Mouse (Mus musculus): Measurements from ENCODE around the gene Cpm. TPM values are rescaled to one million over a fixed set of nuclear protein-coding genes. Genes with fewer than 3 reads are reported as not detected.

Gene Cpm
- polyA plus RNA-seq, 1 experiment from 2014 or later: 3.7 TPM

DNA sequence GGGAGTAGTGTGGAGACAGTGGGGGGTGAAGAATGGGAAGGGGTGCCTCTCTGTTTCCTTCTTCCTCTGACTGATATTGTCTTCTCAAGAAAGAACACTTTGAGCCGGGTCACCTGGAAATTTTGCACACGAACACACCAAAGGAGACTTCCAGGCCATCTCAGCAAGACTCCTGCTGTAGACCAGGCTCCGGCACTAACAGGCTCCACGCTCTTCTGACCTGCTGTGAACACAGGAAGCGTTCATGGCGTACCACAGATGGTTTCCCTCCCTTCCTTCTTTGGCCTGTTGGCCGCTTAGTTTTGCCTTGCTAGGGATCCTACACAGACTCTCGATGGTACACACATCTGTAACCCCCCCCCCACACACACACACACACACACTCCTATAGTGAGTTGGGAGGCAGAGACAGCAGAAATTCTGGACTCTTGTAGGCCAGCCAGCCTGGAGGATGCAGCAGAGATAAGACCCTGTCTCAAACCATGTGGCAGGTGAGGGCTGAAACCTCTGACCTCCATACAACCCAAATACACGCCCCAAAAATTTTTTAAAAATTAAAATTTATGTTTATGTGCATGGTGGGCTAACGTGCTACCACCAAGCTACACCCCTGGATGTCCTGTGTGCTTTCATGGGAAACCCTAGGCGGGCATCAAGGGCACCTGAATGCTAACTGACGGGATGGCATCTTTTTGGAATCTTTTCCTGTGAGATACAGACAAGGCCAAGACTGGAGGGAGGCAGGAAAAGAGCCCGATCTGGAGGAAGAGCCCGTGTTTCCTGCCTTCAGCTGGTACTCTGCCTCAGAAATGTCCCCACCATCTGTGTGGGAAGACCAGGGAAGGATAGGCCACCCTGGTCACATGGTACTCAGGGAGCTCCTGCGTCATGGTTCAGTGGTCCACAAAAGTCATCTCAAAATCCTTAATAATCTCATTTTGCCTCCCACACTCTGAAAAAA is 23.7 kb upstream of the Cpm start:
- Histone ChIP-seq H3K9ac (ENCODE audit: low read length) (no peak overlapping the region), H3K4me2 (ENCODE audit: low read depth, low read length) (no peak overlapping the region), H3K27me3 (ENCODE audit: control insufficient read depth, insufficient read depth, low read length) (no peaks in the 10 kb centered on the region), H3K36me3 (ENCODE audit: control insufficient read depth, insufficient read depth) (no peaks in the 10 kb centered on the region), H3K27ac (ENCODE audit: low read length) (no peak overlapping the region), H3K4me1 (ENCODE audit: control insufficient read depth, insufficient read depth, low read length) (no peaks in the 10 kb centered on the region), H3K4me3 (ENCODE audit: low read length) (no peak overlapping the region), H3K9me3 (replicated peaks; ENCODE audit: control insufficient read depth, low read length) (no peaks in the 10 kb centered on the region; the same call in 1 of the 2 replicates)
- no peak for ATAC-seq (replicated peaks; ENCODE audit: extremely low read depth, insufficient read depth, low FRiP score)
- WGBS: 77% methylated on average over 15 of the region's 15 CpGs

DNA sequence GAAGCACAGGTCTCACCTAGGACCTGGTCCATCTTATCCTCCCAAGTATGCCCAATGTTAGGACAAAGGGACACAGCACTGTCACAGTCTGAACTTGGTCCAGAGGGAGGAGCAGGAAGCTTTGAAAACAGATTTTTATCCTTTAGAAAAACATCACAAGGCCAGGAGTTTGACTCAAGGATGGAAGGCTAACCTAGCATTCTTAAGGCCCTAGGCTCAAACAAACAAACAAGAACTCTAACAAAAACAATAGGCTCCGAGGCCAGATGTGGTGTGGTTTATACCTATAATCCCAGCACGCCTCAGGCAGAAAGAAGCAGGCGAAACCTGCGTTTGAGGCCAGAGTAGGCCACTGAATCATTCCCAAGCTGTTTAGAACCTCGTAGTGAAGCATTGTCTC is 22.9 kb upstream of the Cpm start:
- Histone ChIP-seq H3K9me3 (replicated peaks; ENCODE audit: control insufficient read depth, low read length) (peaks cover 2% of the 10 kb centered on the region; the same call in 1 of the 2 replicates), H3K27me3 (ENCODE audit: control insufficient read depth, insufficient read depth, low read length) (no peaks in the 10 kb centered on the region), H3K27ac (ENCODE audit: low read length) (no peak overlapping the region), H3K4me3 (ENCODE audit: low read length) (no peak overlapping the region), H3K36me3 (ENCODE audit: control insufficient read depth, insufficient read depth) (no peaks in the 10 kb centered on the region), H3K4me2 (ENCODE audit: low read depth, low read length) (no peak overlapping the region), H3K9ac (ENCODE audit: low read length) (no peak overlapping the region), H3K4me1 (ENCODE audit: control insufficient read depth, insufficient read depth, low read length) (no peaks in the 10 kb centered on the region)
- no peak for ATAC-seq (replicated peaks; ENCODE audit: extremely low read depth, insufficient read depth, low FRiP score)
- 82% methylated on average over 5 of the region's 5 CpGs for WGBS

DNA sequence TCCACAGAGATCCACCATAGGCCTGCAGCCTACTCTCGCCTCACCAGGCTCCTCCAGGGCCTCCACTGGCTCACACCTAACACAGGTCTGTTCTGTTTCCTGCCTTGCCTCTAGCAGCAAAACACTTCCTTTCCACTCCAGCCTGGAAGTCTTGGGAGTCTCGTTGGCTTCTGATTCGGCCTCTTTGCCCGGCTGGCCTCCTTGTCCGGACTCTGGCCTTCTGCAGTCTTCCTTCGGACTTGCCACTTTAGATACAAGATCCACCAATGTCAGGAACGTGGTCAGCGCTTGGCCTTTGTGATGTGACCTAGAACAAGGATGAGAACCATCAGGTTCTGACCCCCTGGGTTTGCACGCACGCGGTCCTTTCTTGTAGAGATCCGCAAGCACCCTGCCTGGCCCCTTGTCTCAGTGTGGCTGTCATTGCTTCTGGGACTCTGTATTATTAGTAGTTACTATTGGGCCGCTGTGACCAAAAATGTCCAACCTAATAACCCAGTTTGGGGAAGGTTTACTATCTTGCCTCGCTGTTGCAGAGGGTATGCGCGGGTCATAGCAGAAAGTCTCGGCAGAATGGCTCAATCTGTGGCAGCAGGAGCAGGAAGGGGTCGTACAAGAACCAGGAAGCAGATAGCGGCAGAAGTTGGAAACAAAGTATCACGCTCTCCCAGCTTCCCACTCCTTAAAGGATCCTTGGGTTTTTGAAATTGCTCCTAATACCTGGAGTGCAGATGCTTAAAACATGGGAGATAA is 22.1 kb upstream of the Cpm start:
- Histone ChIP-seq H3K27ac (ENCODE audit: low read length) (no peak overlapping the region), H3K27me3 (ENCODE audit: control insufficient read depth, insufficient read depth, low read length) (no peaks in the 10 kb centered on the region), H3K4me1 (ENCODE audit: control insufficient read depth, insufficient read depth, low read length) (no peaks in the 10 kb centered on the region), H3K9me3 (replicated peaks; ENCODE audit: control insufficient read depth, low read length) (peaks cover 2% of the 10 kb centered on the region; the same call in 1 of the 2 replicates), H3K4me2 (ENCODE audit: low read depth, low read length) (no peak overlapping the region), H3K36me3 (ENCODE audit: control insufficient read depth, insufficient read depth) (no peaks in the 10 kb centered on the region), H3K4me3 (ENCODE audit: low read length) (no peak overlapping the region), H3K9ac (ENCODE audit: low read length) (no peak overlapping the region)
- 85% methylated on average over 20 of the region's 20 CpGs for WGBS
- no peak for ATAC-seq (replicated peaks; ENCODE audit: extremely low read depth, insufficient read depth, low FRiP score)

DNA sequence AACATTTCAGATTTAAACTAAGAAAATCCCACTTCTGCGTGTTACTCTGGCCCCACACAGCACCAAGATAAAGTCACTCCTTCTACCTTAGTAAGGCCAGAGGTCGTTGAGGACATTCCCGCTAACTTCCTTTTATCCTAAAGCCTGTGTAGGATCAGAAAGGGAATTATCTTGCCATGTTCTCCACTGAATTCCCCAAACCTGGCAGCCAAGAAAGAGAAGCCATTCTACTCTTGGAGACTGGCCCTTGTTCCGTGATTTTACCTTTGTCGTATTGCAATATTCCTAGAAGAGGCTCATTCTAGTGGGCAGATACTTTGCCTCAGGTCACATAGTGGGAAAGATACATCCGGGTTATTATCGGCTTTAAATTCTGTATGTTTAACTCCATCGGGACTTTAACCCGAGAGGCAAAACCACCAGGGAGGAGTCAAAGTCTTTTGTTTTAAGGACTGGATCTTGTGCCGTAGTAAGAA is 21.5 kb upstream of the Cpm start:
- no peak overlapping the region for H3K9ac ChIP-seq (ENCODE audit: low read length)
- no peak for ATAC-seq (replicated peaks; ENCODE audit: extremely low read depth, insufficient read depth, low FRiP score)
- peaks cover 2% of the 10 kb centered on the region; the same call in 1 of the 2 replicates for H3K9me3 ChIP-seq (replicated peaks; ENCODE audit: control insufficient read depth, low read length)
- H3K4me3 ChIP-seq (ENCODE audit: low read length): no peak overlapping the region
- WGBS: 90% methylated on average over 10 of the region's 10 CpGs
- no peaks in the 10 kb centered on the region for H3K27me3 ChIP-seq (ENCODE audit: control insufficient read depth, insufficient read depth, low read length)
- no peaks in the 10 kb centered on the region for H3K36me3 ChIP-seq (ENCODE audit: control insufficient read depth, insufficient read depth)
- H3K4me1 ChIP-seq (ENCODE audit: control insufficient read depth, insufficient read depth, low read length): no peaks in the 10 kb centered on the region
- H3K27ac ChIP-seq (ENCODE audit: low read length): no peak overlapping the region
- no peak overlapping the region for H3K4me2 ChIP-seq (ENCODE audit: low read depth, low read length)

DNA sequence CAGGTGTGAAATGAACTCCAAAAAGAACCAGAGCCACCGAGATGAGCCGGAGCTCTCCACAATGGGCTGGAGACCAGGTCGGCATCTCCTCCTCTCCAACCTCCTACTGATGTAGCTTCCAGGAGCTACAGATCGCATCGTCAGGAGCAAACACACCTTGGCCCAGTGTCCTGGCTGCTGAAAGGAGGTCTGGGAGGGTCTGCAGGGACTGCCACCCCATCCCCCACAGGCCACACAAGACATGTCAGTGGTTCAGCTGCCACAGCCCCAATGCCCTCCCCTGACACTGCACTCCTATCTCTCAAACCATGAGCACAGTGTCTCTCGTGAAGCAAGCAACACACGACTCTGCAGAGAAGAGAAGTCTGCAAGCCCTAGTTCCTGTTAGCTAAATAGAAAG is 20.8 kb upstream of the Cpm start:
- Histone ChIP-seq H3K4me2 (ENCODE audit: low read depth, low read length) (no peak overlapping the region), H3K36me3 (ENCODE audit: control insufficient read depth, insufficient read depth) (no peaks in the 10 kb centered on the region), H3K9me3 (replicated peaks; ENCODE audit: control insufficient read depth, low read length) (peaks cover 2% of the 10 kb centered on the region; the same call in 1 of the 2 replicates), H3K27me3 (ENCODE audit: control insufficient read depth, insufficient read depth, low read length) (no peaks in the 10 kb centered on the region), H3K4me1 (ENCODE audit: control insufficient read depth, insufficient read depth, low read length) (no peaks in the 10 kb centered on the region), H3K9ac (ENCODE audit: low read length) (no peak overlapping the region), H3K27ac (ENCODE audit: low read length) (no peak overlapping the region), H3K4me3 (ENCODE audit: low read length) (no peak overlapping the region)
- ATAC-seq (replicated peaks; ENCODE audit: extremely low read depth, insufficient read depth, low FRiP score): no peak
- WGBS: 85% methylated on average over 7 of the region's 7 CpGs

DNA sequence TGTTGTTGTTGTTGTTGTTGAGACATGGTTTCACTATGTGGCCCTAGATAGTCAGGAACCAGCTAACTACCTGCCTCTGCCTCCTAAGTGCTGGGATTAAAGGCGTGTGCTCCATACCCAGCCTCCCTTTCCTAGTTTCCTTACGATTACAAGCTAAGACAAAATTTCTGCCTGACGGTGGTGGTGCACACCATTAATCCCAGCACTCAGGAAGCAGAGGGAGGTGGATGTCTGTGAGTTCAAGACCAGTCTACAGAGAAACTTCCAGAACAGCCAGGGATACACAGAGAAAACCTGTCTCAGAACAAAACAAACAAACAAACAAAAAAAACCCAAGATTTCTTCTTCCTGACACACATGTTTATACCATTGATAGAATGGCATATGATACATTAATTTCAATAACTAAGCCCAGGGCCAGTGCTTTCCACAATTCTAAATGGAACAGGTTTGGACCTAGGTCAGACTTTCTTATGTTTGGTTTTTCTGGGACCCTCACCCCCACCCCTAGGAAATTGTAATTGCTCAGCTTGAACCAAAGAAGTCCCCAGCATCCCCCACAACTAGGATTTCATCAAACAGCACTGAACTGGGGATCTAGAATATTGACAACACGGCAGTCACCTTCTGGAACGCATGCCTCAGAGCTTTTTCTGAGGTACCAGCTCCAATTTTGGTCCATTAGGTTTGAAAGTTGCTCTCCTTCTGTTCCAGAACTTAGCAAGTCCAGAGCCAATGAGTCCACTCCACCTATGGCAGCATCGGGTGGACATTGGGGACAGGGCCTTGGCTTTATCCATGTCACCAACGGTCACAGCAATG is 20.1 kb upstream of the Cpm start:
- ATAC-seq (replicated peaks; ENCODE audit: extremely low read depth, insufficient read depth, low FRiP score): no peak
- H3K4me3 ChIP-seq (ENCODE audit: low read length): no peak overlapping the region
- no peak overlapping the region for H3K4me2 ChIP-seq (ENCODE audit: low read depth, low read length)
- no peaks in the 10 kb centered on the region for H3K36me3 ChIP-seq (ENCODE audit: control insufficient read depth, insufficient read depth)
- no peaks in the 10 kb centered on the region for H3K27me3 ChIP-seq (ENCODE audit: control insufficient read depth, insufficient read depth, low read length)
- H3K9me3 ChIP-seq (replicated peaks; ENCODE audit: control insufficient read depth, low read length): peaks cover 2% of the 10 kb centered on the region; the same call in 1 of the 2 replicates
- H3K4me1 ChIP-seq (ENCODE audit: control insufficient read depth, insufficient read depth, low read length): no peaks in the 10 kb centered on the region
- H3K9ac ChIP-seq (ENCODE audit: low read length): no peak overlapping the region
- WGBS: 87% methylated on average over 7 of the region's 7 CpGs
- H3K27ac ChIP-seq (ENCODE audit: low read length): no peak overlapping the region

DNA sequence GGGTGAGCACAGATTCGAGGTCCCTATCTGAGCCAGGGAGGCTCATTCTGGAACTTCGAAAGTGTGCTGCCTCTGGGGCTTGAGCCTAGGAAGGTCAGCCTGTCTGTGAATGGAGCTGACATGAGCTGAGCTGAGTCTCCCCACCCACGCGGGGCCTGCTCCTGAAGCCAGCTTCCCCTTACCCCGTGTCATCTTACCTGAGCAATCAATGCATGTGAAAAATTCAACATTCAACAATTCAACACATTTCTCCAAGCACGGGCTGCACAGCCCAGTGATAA is 19.6 kb upstream of the Cpm start:
- no peak overlapping the region for H3K4me2 ChIP-seq (ENCODE audit: low read depth, low read length)
- no peak overlapping the region for H3K9ac ChIP-seq (ENCODE audit: low read length)
- H3K9me3 ChIP-seq (replicated peaks; ENCODE audit: control insufficient read depth, low read length): peaks cover 2% of the 10 kb centered on the region; the same call in 1 of the 2 replicates
- H3K4me3 ChIP-seq (ENCODE audit: low read length): no peak overlapping the region
- H3K27ac ChIP-seq (ENCODE audit: low read length): no peak overlapping the region
- H3K4me1 ChIP-seq (ENCODE audit: control insufficient read depth, insufficient read depth, low read length): no peaks in the 10 kb centered on the region
- WGBS: 72% methylated on average over 6 of the region's 6 CpGs
- H3K27me3 ChIP-seq (ENCODE audit: control insufficient read depth, insufficient read depth, low read length): no peaks in the 10 kb centered on the region
- no peak for ATAC-seq (replicated peaks; ENCODE audit: extremely low read depth, insufficient read depth, low FRiP score)
- no peaks in the 10 kb centered on the region for H3K36me3 ChIP-seq (ENCODE audit: control insufficient read depth, insufficient read depth)

DNA sequence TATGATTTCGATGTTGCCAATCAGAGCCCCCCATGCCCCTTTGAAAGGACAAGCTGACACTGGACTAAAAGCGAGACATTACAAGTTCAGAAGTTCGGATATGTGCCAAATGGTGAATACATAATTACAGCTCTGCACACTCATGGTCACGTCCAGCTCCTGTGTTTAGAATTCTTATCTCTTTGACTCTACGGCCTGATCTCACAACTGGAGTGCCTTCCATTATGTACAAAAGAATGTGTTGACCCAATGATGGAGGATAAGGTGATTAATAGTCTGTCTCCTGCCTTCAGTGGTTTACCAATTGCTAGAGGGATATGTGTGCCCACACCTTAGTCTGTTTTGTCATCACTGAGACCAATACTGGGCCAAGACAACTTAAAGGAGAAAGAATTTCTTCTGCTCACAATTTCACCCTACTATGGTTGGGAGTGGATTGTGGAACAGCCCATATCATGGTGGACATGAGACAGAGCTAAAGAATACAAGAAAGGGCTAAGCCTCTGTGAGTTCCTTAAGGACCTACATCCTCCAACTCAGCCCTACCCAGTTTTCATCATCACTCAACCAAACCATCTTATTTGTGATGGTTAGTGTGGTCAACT is 19.0 kb upstream of the Cpm start:
- H3K4me3 ChIP-seq (ENCODE audit: low read length): no peak overlapping the region
- no peak overlapping the region for H3K4me2 ChIP-seq (ENCODE audit: low read depth, low read length)
- no peaks in the 10 kb centered on the region for H3K27me3 ChIP-seq (ENCODE audit: control insufficient read depth, insufficient read depth, low read length)
- no peak overlapping the region for H3K27ac ChIP-seq (ENCODE audit: low read length)
- peaks cover 2% of the 10 kb centered on the region; the same call in 1 of the 2 replicates for H3K9me3 ChIP-seq (replicated peaks; ENCODE audit: control insufficient read depth, low read length)
- WGBS: 61% methylated on average over 5 of the region's 5 CpGs
- no peak overlapping the region for H3K9ac ChIP-seq (ENCODE audit: low read length)
- H3K4me1 ChIP-seq (ENCODE audit: control insufficient read depth, insufficient read depth, low read length): no peaks in the 10 kb centered on the region
- no peaks in the 10 kb centered on the region for H3K36me3 ChIP-seq (ENCODE audit: control insufficient read depth, insufficient read depth)
- ATAC-seq (replicated peaks; ENCODE audit: extremely low read depth, insufficient read depth, low FRiP score): no peak
